Mouse (Mus musculus) liver, embryonic 14.5 days (tissue): ENCODE measurements around the gene Cuedc2. TPM values are rescaled to one million over a fixed set of nuclear protein-coding genes. Genes with fewer than 3 reads are reported as not detected.

Experiments used
- ATAC-seq: fragments of 200-750 bp; cut with Nextera tagmentation; 2 replicates; pipeline ENCODE4 v1.8.0; 2017; ENCODE audit warnings: moderate number of reproducible peaks, mild to moderate bottlenecking, moderate library complexity; ENCODE audit not compliant: insufficient read depth
- DNase-seq, 3 experiments: peaks; one replicate each; pipeline ENCODE4 v3.0.0-alpha.2; 2012 to 2013; ENCODE audit warnings: low read depth in 3 of 3, low spot score in 3 of 3
- H3K27ac ChIP-seq: fragments of 300-500 bp; sonication (generic); 2 replicates; pipeline ENCODE4 v1.5.1; 2014; ENCODE audit warnings: moderate library complexity, mild to moderate bottlenecking, control low read depth, inconsistent platforms
- H3K27me3 ChIP-seq: fragments of 300-500 bp; sonication (generic); 2 replicates; pipeline ENCODE4 v1.6.1; 2014; ENCODE audit warnings: mild to moderate bottlenecking, low read length, moderate library complexity; ENCODE audit not compliant: control insufficient read depth, insufficient read depth
- H3K36me3 ChIP-seq: fragments of 300-500 bp; sonication (generic); replicated peaks from 2 replicates; pipeline ENCODE4 v1.6.1; 2014; ENCODE audit warnings: low read depth; ENCODE audit not compliant: control insufficient read depth, insufficient read depth
- H3K4me1 ChIP-seq, 2 experiments: fragments of 200-500 bp in 1 of 2; fragments of 300-500 bp in 1 of 2; sonication (generic) in 1 of 2; replicated peaks; 2 replicates each; pipeline ENCODE4 v1.6.1; 2012 to 2014; ENCODE audit warnings: antibody characterized with exemption in 1 of 2, inconsistent platforms in 1 of 2, low read length in 1 of 2; ENCODE audit not compliant: control insufficient read depth in 2 of 2, insufficient read depth in 2 of 2
- H3K4me2 ChIP-seq: fragments of 300-500 bp; sonication (generic); 2 replicates; pipeline ENCODE4 v1.6.1; 2014; ENCODE audit warnings: low read depth, mild to moderate bottlenecking, control low read depth, moderate library complexity
- H3K4me3 ChIP-seq, 2 experiments: fragments of 200-500 bp in 1 of 2; fragments of 300-500 bp in 1 of 2; sonication (generic) in 1 of 2; 2 replicates each; pipeline ENCODE4 v1.5.1; 2012 to 2014; ENCODE audit warnings: low read depth in 2 of 2, low read length in 2 of 2, mild to moderate bottlenecking in 2 of 2, control low read depth in 1 of 2, inconsistent platforms in 1 of 2, moderate library complexity in 1 of 2; ENCODE audit not compliant: insufficient read depth in 1 of 2
- H3K9ac ChIP-seq: fragments of 300-500 bp; sonication (generic); replicated peaks from 2 replicates; pipeline ENCODE4 v1.6.1; 2014; ENCODE audit warnings: mild to moderate bottlenecking, control low read depth, moderate library complexity
- H3K9me3 ChIP-seq: fragments of 300-500 bp; sonication (generic); 2 replicates; pipeline ENCODE4 v1.6.1; 2016; ENCODE audit warnings: low read length, mixed read lengths; ENCODE audit not compliant: control insufficient read depth
- CTCF ChIP-seq: IDR thresholded peaks from 2 replicates; pipeline ENCODE4 v1.5.1; 2016; ENCODE audit warnings: antibody characterized with exemption, low read depth, control low read depth
- EP300 ChIP-seq: IDR thresholded peaks from 2 replicates; pipeline ENCODE4 v1.6.1; 2016; ENCODE audit warnings: antibody characterized with exemption, low read depth
- WGBS: fragments of 180-500 bp; shearing (Covaris S2); extraction: QIAGEN DNeasy Blood & Tissue Kit; methylation state at CpG from one replicate; pipeline ENCODE4 v1.1.7; 2014; ENCODE audit not compliant: insufficient replicate concordance; 5-methylcytosine and 5-hydroxymethylcytosine counted together
- polyA plus RNA-seq, 2 experiments: library from polyadenylated mRNA; depleted of rRNA in 1 of 2; stranded (reverse) in 1 of 2; unstranded in 1 of 2; fragments of >200 nt; fragmentation: Nextera tagmentation in 1 of 2; extraction: Ambion mirVana in 1 of 2; gene quantifications; 2 replicates each; pipeline versions ENCODE4 v1.2.1 to v1.2.3; 2012 to 2014

The Cuedc2 gene
- polyA plus RNA-seq, 2 experiments = 54.9 to 76.6 TPM

- Histone ChIP-seq H3K9ac (no peak overlapping the region), H3K27me3 (no peaks in the 10 kb centered on the region), H3K27ac (no peak overlapping the region), H3K4me3 (no peak overlapping the region), H3K4me1 (no peaks in the 10 kb centered on the region), H3K36me3 (no peaks in the 10 kb centered on the region), H3K4me2 (no peak overlapping the region), H3K9me3 (no peaks in the 10 kb centered on the region)
- TF ChIP-seq CTCF = no peak
- no peak for TF ChIP-seq EP300
- DNase-seq = no peak
- WGBS = 43% methylated on average over 12 of the region's 12 CpGs
- no peak for ATAC-seq
These were observed 47.9 kb downstream of the Cuedc2 start for GRCm38 (mm10) chr19:46290535-46291105.

GRCm38 (mm10) chr19:46287566-46287965, 50.9 kb downstream of the Cuedc2 start:
- Histone ChIP-seq H3K27me3 (no peaks in the 10 kb centered on the region), H3K4me3 (no peak overlapping the region), H3K27ac (no peak overlapping the region), H3K4me2 (no peak overlapping the region), H3K9ac (no peak overlapping the region), H3K4me1 (no peaks in the 10 kb centered on the region), H3K36me3 (no peaks in the 10 kb centered on the region; the same call in none of the 2 replicates), H3K9me3 (no peaks in the 10 kb centered on the region)
- ATAC-seq (no peak), DNase-seq (no peak)
- 70% methylated on average over 3 of the region's 3 CpGs for WGBS
- TF ChIP-seq EP300 (no peak), CTCF (no peak)

GRCm38 (mm10) chr19:46286926-46287325, 51.6 kb downstream of the Cuedc2 start:
- WGBS = 75% methylated on average over 3 of the region's 3 CpGs
- ATAC-seq (no peak), DNase-seq (no peak)
- Histone ChIP-seq H3K27me3 (no peaks in the 10 kb centered on the region), H3K4me2 (no peak overlapping the region), H3K9ac (no peak overlapping the region), H3K9me3 (no peaks in the 10 kb centered on the region), H3K36me3 (no peaks in the 10 kb centered on the region; the same call in none of the 2 replicates), H3K27ac (no peak overlapping the region), H3K4me1 (no peaks in the 10 kb centered on the region), H3K4me3 (no peak overlapping the region)
- no peak for TF ChIP-seq CTCF
- TF ChIP-seq EP300 = no peak

DNA sequence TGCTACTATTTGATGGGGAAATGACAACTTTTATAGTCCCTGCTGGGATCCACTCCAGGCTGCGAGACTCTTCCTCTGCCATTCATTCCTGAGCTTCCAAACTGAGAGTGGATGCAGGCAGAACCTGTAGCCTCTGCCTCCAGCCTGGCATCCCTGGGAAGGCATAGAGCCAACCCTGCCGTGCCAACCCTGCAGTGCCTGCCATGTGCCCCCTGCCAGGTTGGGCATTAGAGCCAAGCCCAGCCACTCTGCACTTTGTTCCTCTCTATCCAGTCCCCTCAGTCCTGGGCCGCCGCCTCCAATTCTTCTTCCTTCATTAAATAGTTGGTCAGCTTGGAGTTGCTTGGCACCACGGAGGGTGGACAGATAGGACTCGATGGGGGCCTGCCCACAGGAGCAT, 52.5 kb downstream of the Cuedc2 start:
- Histone ChIP-seq H3K9ac (no peak overlapping the region), H3K27ac (no peak overlapping the region), H3K4me1 (no peaks in the 10 kb centered on the region), H3K27me3 (no peaks in the 10 kb centered on the region), H3K4me3 (no peak overlapping the region), H3K36me3 (no peaks in the 10 kb centered on the region; the same call in none of the 2 replicates), H3K4me2 (no peak overlapping the region), H3K9me3 (no peaks in the 10 kb centered on the region)
- DNase-seq (no peak), ATAC-seq (no peak)
- TF ChIP-seq EP300 (no peak), CTCF (no peak)
- WGBS = 84% methylated on average over 6 of the region's 6 CpGs

DNA sequence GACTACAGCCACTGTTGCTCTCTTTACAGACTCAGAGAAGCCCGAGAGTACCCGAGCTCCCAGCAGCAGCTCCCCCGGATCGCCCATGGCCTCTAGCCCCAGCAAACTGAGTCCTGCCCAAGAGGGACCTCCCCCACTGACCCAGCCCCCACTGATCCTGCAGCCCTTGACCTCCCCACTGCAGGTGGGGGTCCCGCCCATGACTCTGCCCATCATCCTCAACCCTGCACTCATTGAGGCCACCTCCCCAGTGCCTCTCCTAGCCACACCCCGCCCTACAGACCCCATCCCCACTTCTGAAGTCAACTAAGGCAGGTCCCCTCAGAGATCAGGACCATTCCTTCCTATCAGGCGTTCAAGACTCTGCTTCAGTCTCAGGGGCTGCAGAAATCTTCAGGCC, 52.9 kb downstream of the Cuedc2 start:
- Histone ChIP-seq H3K27me3 (no peaks in the 10 kb centered on the region), H3K4me3 (no peak overlapping the region), H3K36me3 (no peaks in the 10 kb centered on the region; the same call in none of the 2 replicates), H3K4me2 (no peak overlapping the region), H3K4me1 (no peaks in the 10 kb centered on the region), H3K9me3 (no peaks in the 10 kb centered on the region), H3K27ac (no peak overlapping the region), H3K9ac (no peak overlapping the region)
- TF ChIP-seq EP300 (no peak), CTCF (no peak)
- ATAC-seq (no peak), DNase-seq (no peak)
- 74% methylated on average over 7 of the region's 7 CpGs for WGBS
